In genomic region chr7:89126063-89126882, GRCm38 (mm10) we compare ENCODE assay signal across 8 mouse cellular contexts.
A peak's percentile ranks its signal among the peaks of the same experiment; 100 is the strongest.
DNase-seq lines count a peak whose midpoint lies in the region; ATAC-seq and TF ChIP-seq lines count a peak whose summit lies in the region.

No protein-coding gene starts in this region.

- H3K4me2 ChIP-seq in forebrain, embryonic 11.5 days (ENCODE audit: low read depth, low read length, severe bottlenecking) = no peak overlapping the region
- H3K4me2 ChIP-seq in lung, embryonic 15.5 days = no peak overlapping the region

- H3K36me3 ChIP-seq in G1E (replicated peaks) = no peaks in the 10 kb centered on the region
- H3K36me3 ChIP-seq in forebrain, embryonic 11.5 days (ENCODE audit: control insufficient read depth, insufficient read depth, low read length) = no peaks in the 10 kb centered on the region
- no peaks in the 10 kb centered on the region for H3K36me3 ChIP-seq in lung, embryonic 15.5 days

- no peaks in the 10 kb centered on the region; the same call in 1 of the 2 replicates for H3K27me3 ChIP-seq in G1E (ENCODE audit: insufficient read depth, low read length)
- no peaks in the 10 kb centered on the region for H3K27me3 ChIP-seq in forebrain, embryonic 11.5 days (ENCODE audit: control insufficient read depth, insufficient read depth, low read length)
- no peaks in the 10 kb centered on the region for H3K27me3 ChIP-seq in lung, embryonic 15.5 days

- H3K9ac ChIP-seq in forebrain, embryonic 11.5 days (ENCODE audit: low read length) = no peak overlapping the region
- no peak overlapping the region for H3K9ac ChIP-seq in lung, embryonic 15.5 days

- no peak overlapping the region for H3K4me3 ChIP-seq in G1E (ENCODE audit: low read depth, low read length)
- no peak overlapping the region for H3K4me3 ChIP-seq in forebrain, embryonic 11.5 days (ENCODE audit: low read depth, low read length)
- no peak overlapping the region for H3K4me3 ChIP-seq in lung, embryonic 15.5 days

- WGBS in forebrain, embryonic 11.5 days = 62% methylated on average over 7 of the region's 7 CpGs
- 55% methylated on average over 7 of the region's 7 CpGs for WGBS in lung, embryonic 15.5 days

- H3K27ac ChIP-seq in forebrain, embryonic 11.5 days (ENCODE audit: low read depth, low read length) = no peak overlapping the region
- no peak overlapping the region for H3K27ac ChIP-seq in lung, embryonic 15.5 days

- no peak for DNase-seq in G1E (ENCODE audit: low spot score)
- peak; percentile 86 for DNase-seq in brain, embryonic 14.5 days (ENCODE audit: low read depth)
- peak; percentile 78 for DNase-seq in forebrain, embryonic 11.5 days (ENCODE audit: low spot score)
- peak; percentile 31 for DNase-seq in heart, postnatal 25 days (ENCODE audit: low spot score)
- peak; percentile 55 to 81 for DNase-seq in kidney, postnatal 36 days
- peak; percentile 56 for DNase-seq in ovary, postnatal 14 days (ENCODE audit: low spot score)
- peak; percentile 41 for DNase-seq in thymus, postnatal 14 days

- no peaks in the 10 kb centered on the region for H3K9me3 ChIP-seq in G1E (replicated peaks)
- H3K9me3 ChIP-seq in forebrain, embryonic 11.5 days (ENCODE audit: control insufficient read depth, low read length) = no peaks in the 10 kb centered on the region
- H3K9me3 ChIP-seq in lung, embryonic 15.5 days = no peaks in the 10 kb centered on the region

- TF ChIP-seq POLR2A in brain, embryonic 14.5 days (IDR thresholded peaks at IDR 0.05; ENCODE audit: borderline replicate concordance, extremely low read depth, insufficient read depth, insufficient read length, poor library complexity, severe bottlenecking) = no peak

- ATAC-seq in G1E (ENCODE audit: extremely low read depth, insufficient number of reproducible peaks, low FRiP score, poor library complexity, severe bottlenecking) = peak; percentile 57
- ATAC-seq in forebrain, embryonic 11.5 days (replicated peaks; ENCODE audit: low FRiP score) = peak; percentile 81
- ATAC-seq in lung, embryonic 15.5 days (ENCODE audit: borderline replicate concordance, extremely low read depth, low FRiP score, low TSS enrichment) = peak; percentile 55

- no peaks in the 10 kb centered on the region for H3K4me1 ChIP-seq in G1E (ENCODE audit: insufficient read depth, low read depth, low read length)
- H3K4me1 ChIP-seq in forebrain, embryonic 11.5 days (replicated peaks; ENCODE audit: control insufficient read depth, insufficient read depth, low read length) = no peaks in the 10 kb centered on the region
- H3K4me1 ChIP-seq in lung, embryonic 15.5 days = no peaks in the 10 kb centered on the region

- intact Hi-C loops in heart, postnatal 25 days (cut with DNase I) = loop anchor here (1.0 kb wide), 1 partner anchor 40 kb away; no protein-coding TSS in a partner anchor

- TF ChIP-seq CTCF in G1E (IDR thresholded peaks at IDR 0.05; ENCODE audit: low read depth, low read length) = peak; percentile 59
- TF ChIP-seq CTCF in brain, embryonic 14.5 days (IDR thresholded peaks at IDR 0.05; ENCODE audit: borderline replicate concordance, extremely low read depth, insufficient read depth, insufficient read length) = peak; percentile 89
